ENCODE assay signal across 21 mouse cellular contexts in the genomic region with DNA sequence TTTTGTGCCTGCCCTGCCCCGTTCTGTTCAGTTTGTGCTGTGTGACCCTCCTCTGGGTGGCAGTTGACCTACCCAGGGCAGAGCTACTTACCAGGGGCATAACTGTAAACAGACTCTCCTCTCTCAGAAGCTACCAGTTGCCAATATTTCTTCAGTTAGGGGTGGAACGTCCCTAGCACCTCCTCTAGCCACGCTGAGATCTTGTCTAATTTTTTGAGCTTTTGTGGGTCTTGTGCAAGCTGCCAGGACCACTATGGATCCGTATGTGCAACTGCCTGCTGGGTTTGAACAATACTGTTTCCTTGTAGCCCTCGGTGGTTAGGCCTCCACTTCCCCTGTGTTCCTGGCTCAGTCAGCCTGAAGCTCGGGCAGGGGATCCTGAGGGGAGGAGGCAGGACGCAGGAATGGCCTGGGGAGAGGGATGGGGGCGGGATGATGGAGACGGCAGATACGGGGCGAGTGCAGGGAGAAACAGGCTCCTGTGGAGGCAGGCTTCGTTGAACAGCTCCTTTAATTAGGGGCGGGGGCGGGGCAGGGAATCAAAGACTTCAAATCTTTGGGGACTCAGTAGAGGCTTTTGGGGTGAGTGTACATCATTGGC. TPM values are rescaled to one million over a fixed set of nuclear protein-coding genes. Genes with fewer than 3 reads are reported as not detected.
DNase-seq lines count a peak whose midpoint lies in the region; ATAC-seq and TF ChIP-seq lines count a peak whose summit lies in the region.
"Had no signal": no experiment of that assay in that cellular context is flagged by ENCODE, and none has a peak within 500 bp of the region (broad histone marks: within the 10 kb centered on the region; RNA-seq: fewer than 3 reads in every experiment).

No protein-coding gene starts in this region.

- H3K36me3 ChIP-seq in testis, adult 2 months (ENCODE audit: control insufficient read depth, insufficient read depth, low read length), result no peaks in the 10 kb centered on the region
- H3K36me3 ChIP-seq in embryonic facial prominence, embryonic 15.5 days, result no peaks in the 10 kb centered on the region
- H3K36me3 ChIP-seq: heart, embryonic 12.5 days; midbrain, embryonic 10.5 days; neural tube, embryonic 13.5 days had no signal

- H3K27me3 ChIP-seq in testis, adult 2 months (ENCODE audit: control insufficient read depth, insufficient read depth, low read length), result no peaks in the 10 kb centered on the region
- no peaks in the 10 kb centered on the region for H3K27me3 ChIP-seq in embryonic facial prominence, embryonic 15.5 days
- H3K27me3 ChIP-seq: neural tube, embryonic 13.5 days had no signal

- H3K4me2 ChIP-seq in embryonic facial prominence, embryonic 15.5 days (replicated peaks), result 0 out of 2 replicates have a peak overlapping the region, but pooled peaks have one; percentile 8
- H3K4me2 ChIP-seq: heart, embryonic 12.5 days; neural tube, embryonic 13.5 days had no signal

- no peaks in the 10 kb centered on the region for H3K9me3 ChIP-seq in embryonic facial prominence, embryonic 15.5 days (replicated peaks)
- H3K9me3 ChIP-seq: heart, embryonic 12.5 days; midbrain, embryonic 10.5 days; neural tube, embryonic 13.5 days had no signal

- peak overlapping the region; percentile 42 for H3K4me3 ChIP-seq in testis, adult 2 months (ENCODE audit: control insufficient read depth, low read depth, low read length)
- no peak overlapping the region for H3K4me3 ChIP-seq in embryonic facial prominence, embryonic 15.5 days (replicated peaks)
- H3K4me3 ChIP-seq: heart, embryonic 12.5 days; left cerebral cortex, adult 2 months; midbrain, embryonic 10.5 days; neural tube, embryonic 13.5 days had no signal

- H3K4me1 ChIP-seq in testis, adult 2 months (ENCODE audit: control insufficient read depth, insufficient read depth, low read length), result peaks cover 8% of the 10 kb centered on the region
- peaks cover 23% of the 10 kb centered on the region for H3K4me1 ChIP-seq in embryonic facial prominence, embryonic 15.5 days

- no peak for TF ChIP-seq CTCF in testis, adult 2 months (IDR thresholded peaks at IDR 0.05; ENCODE audit: control insufficient read depth, insufficient read depth, insufficient replicate concordance, low read depth, low read length)

- ATAC-seq in embryonic facial prominence, embryonic 15.5 days (ENCODE audit: insufficient number of reproducible peaks, low FRiP score, low TSS enrichment, low read depth), result no peak
- peak; percentile 56 for ATAC-seq in megakaryocyte progenitor cell, adult 5-6 weeks (replicated peaks; ENCODE audit: poor library complexity)
- ATAC-seq: inflammation-experienced regulatory T-cells, adult 6 months; liver, postnatal 0 days had no signal

- H3K27ac ChIP-seq in testis, adult 2 months (ENCODE audit: control insufficient read depth, insufficient read depth, low read depth, low read length), result no peak overlapping the region
- H3K27ac ChIP-seq in embryonic facial prominence, embryonic 15.5 days (replicated peaks), result no peak overlapping the region
- H3K27ac ChIP-seq: left cerebral cortex, adult 2 months; midbrain, embryonic 10.5 days; neural tube, embryonic 13.5 days had no signal

- no peak for DNase-seq in testis, postnatal 14 days (ENCODE audit: low spot score)
- DNase-seq in WW6 (ENCODE audit: low read depth, low spot score) (peak; percentile 75), adipocyte (ENCODE audit: low spot score) (no peak)
- DNase-seq in gastrocnemius, postnatal 25 days, result no peak
- DNase-seq in thymus, postnatal 4 days, result no peak
- DNase-seq: adrenal gland, adult 2 months; cerebellum, postnatal 25 days; gastrocnemius, postnatal 36 days; heart, postnatal 4 days; liver; right cerebral cortex, postnatal 4 days had no signal

- TF ChIP-seq POLR2A in testis, adult 2 months (IDR thresholded peaks at IDR 0.05; ENCODE audit: control insufficient read depth, low read depth, low read length), result no peak

- WGBS in embryonic facial prominence, embryonic 15.5 days, result 13% methylated on average over 14 of the region's 14 CpGs

- H3K9ac ChIP-seq in embryonic facial prominence, embryonic 15.5 days, result no peak overlapping the region
- H3K9ac ChIP-seq: heart, embryonic 12.5 days; liver, postnatal 0 days; neural tube, embryonic 13.5 days had no signal

RNA-seq across cellular contexts. Expression of a gene that starts 49.9 kb away (rescaled TPM):
- 0.11 and 0.46 TPM in 2 replicates for polyA plus RNA-seq in testis, adult 2 months (2012; rRNA removed)
- polyA plus RNA-seq in embryonic facial prominence, embryonic 15.5 days (2015; fragmentation: Nextera tagmentation; extraction: Ambion mirVana), result 3.5 and 3.8 TPM in 2 replicates
- not detected in 2 replicates for total RNA-seq in megakaryocyte progenitor cell, adult 5-6 weeks (2015)
- not detected in 2 replicates for total RNA-seq in megakaryocyte progenitor cell, adult 5-6 weeks (2017)
- not detected for total RNA-seq in gastrocnemius, postnatal 25 days (2021)
- total RNA-seq: CH12.LX; gastrocnemius, postnatal 36 days; heart, postnatal 4 days had no signal
- polyA plus RNA-seq: heart, embryonic 12.5 days; inflammation-experienced regulatory T-cells, adult 6 months; neural tube, embryonic 13.5 days had no signal
